Mouse (Mus musculus) lung, postnatal 10 days (tissue): Measurements from ENCODE around the gene Olfr201.
"Not testable (repeated sequence)": the region's sequence is repeated elsewhere in the genome, so short reads cannot be mapped to it uniquely, and the experiment has no call there.

Experiments
- DNase-seq: peaks from one replicate; pipeline ENCODE4 v3.0.0; 2021

Olfr201 gene

GRCm38 (mm10) chr16:59272532-59272931 is at the start of gene Olfr201:
TSS of gene Olfr201 (minus strand) at chr16:59272632.
- not testable (repeated sequence) for DNase-seq

DNA sequence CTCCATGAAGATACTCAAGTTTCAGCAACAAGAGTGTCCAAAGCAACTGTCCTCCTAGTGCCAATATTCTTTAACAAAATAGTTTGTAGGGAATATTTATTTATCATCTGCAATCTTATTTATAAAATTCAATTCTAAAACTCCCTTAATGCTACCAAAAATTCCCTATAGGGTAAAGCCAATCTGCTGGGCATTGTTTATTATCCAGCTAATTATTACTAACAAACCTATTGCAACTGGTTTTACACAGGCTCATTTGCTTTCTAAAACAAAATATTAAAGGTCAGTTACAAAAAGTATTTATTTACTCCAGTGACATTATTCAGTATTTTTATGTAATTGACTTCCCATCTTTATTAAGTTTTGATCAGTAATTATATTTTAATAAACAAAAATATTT is 45.7 kb upstream of the Olfr201 start, which contains the start of gene Olfr204:
TSS of gene Olfr204 (minus strand) at position 101 of the 400 bp plus-strand sequence.
- DNase-seq = no peak

- no peak for DNase-seq
Measured at GRCm38 (mm10) chr16:59298581-59298980, 26.1 kb upstream of the Olfr201 start, which contains the start of gene Olfr203. TSS of gene Olfr203 (plus strand) at chr16:59298881.

- DNase-seq = not testable (repeated sequence)
Measured at GRCm38 (mm10) chr16:59287576-59287975, 15.1 kb upstream of the Olfr201 start.

DNA sequence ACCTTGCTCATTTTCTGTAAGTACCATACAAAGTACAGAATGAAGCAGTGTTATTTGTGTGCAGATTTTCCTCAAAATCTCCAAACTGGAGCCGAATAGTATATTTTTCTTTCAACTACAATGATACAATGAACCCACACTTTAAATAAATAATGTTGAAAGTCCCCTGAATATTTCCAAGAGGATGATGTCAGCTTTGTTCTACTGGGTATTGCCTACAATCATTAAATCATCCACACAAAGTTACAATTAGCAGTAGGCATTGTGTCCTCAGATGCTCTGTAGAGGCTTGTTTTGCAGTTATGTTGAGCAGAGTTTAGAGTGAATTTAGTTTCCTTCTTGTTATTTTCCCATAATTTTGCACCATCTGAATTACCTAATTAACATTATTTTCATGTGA is 14.3 kb upstream of the Olfr201 start, which contains the start of gene Olfr202:
TSS of gene Olfr202 (minus strand) at position 101 of the 400 bp plus-strand sequence.
- no peak for DNase-seq

DNA sequence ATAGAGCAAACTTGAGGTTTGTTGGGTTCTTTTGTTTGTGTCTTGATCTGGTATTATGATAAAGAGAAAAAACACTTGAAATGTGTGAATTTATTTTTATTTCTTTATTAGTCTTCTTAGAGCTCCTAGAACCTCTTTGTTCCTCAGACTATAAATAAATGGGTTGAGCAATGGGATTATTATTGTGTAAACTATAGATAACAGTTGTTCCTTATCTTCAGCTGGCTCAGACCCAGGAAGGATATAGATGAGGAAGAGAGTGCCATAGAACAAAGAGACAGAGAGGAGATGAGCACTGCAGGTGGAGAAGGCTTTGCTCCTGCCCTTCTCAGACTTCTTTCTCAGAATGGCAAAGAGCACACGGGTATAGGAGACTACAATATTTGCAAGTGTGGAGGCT is 11.0 kb upstream of the Olfr201 start:
- no peak for DNase-seq

DNA sequence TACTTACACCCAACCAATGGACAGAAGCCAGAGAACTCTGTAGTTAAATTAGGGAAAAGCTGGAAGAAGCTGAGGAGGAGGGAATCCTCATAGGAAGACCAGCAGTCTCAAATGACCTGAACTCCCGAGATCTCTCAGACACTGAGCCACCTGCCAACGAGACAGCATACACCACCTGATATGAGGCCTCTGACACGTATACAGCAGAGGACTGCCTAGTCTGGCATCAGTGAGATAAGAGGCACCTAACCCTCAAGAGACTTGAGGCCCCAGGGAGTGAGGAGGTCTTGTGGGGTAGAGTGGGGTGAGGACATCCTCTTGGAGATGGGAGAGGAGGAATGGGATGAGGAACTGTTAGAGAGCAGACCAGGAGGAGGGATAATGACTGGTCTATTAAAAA is 8.1 kb upstream of the Olfr201 start:
- DNase-seq = no peak

DNA sequence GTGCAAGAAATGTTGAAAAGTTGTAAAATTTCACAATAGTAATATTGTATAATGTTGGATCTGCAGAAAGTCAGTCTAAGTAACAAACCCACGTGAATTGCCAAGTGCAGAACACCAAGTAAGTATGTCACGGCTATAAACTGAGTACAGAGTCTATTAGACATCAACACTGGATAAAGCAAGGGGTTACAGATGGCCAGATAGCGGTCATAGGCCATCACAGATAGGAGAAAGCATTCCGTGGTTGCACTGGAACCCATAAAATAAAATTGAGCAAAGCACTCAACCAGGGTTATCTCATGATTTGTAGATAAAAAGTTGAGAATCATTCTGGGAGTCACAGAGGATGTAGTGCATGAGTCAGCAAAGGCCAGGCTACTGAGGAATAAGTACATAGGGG is 3.3 kb downstream of the Olfr201 start:
- not testable (repeated sequence) for DNase-seq

DNA sequence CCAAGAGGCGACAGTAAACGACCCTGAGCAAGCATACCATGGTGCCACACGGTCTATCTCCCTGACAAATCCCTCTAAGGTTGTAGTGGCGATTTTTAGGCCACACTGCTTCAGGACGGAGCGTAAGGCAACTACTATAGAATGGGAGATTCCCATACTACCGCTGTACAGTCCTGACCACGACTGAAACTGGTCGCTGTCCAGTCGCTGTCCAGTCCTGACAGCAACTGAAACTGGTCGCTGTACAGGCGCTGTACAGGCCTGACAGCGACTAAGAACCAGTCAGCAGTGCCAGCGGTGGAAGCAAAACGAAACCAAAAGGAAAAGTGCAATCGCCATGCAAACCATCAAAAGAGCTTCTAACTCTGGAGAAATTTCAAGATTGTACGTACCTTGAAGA is 22.7 kb downstream of the Olfr201 start:
- no peak for DNase-seq

DNA sequence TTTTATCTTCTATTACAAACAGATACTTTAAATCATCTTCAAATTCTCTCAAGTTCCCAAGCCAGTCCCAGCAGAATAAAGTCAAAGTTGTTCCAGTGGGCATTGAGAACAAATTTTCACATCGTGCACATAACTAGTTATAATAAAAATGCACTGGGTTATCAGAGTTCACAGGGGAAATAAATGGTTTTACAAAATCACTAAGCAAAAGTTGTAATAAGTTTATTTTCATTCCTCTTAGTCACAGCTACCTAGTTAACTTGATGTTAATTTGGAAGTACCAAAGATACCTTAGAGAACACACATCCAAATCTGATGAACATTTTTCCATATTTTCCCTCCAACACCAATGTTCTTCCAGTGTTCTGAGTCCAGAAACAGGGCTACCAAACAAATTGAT is 52.8 kb downstream of the Olfr201 start, which contains the start of gene Olfr199:
TSS of gene Olfr199 (minus strand) at position 101 of the 400 bp plus-strand sequence.
- DNase-seq = not testable (repeated sequence)

- DNase-seq = not testable (repeated sequence)
Measured at GRCm38 (mm10) chr16:59217861-59218260, 54.6 kb downstream of the Olfr201 start.
